Mouse (Mus musculus) spleen, adult 2 months (tissue): Measurements from ENCODE around the gene Slmap. TPM values are rescaled to one million over a fixed set of nuclear protein-coding genes. Genes with fewer than 3 reads are reported as not detected.
A peak's percentile ranks its signal among the peaks of the same experiment; 100 is the strongest.

Source experiments
- DNase-seq, 2 experiments: peaks; one replicate each; pipeline versions ENCODE4 v3.0.0 to v3.0.0-alpha.2; 2012 to 2021; ENCODE audit warnings: low spot score in 2 of 2, low read depth in 1 of 2
- H3K27ac ChIP-seq: fragments of 200-500 bp; 2 replicates; pipeline ENCODE4 v1.5.1; 2012; ENCODE audit warnings: low read length, inconsistent platforms; ENCODE audit not compliant: insufficient read depth
- H3K27me3 ChIP-seq: fragments of 200-500 bp; 2 replicates; pipeline ENCODE4 v1.6.1; 2012; ENCODE audit warnings: mild to moderate bottlenecking, moderate library complexity, low read length, inconsistent platforms; ENCODE audit not compliant: control insufficient read depth, insufficient read depth
- H3K36me3 ChIP-seq: fragments of 200-500 bp; 2 replicates; pipeline ENCODE4 v1.6.1; 2012; ENCODE audit warnings: mild to moderate bottlenecking, low read length, inconsistent platforms; ENCODE audit not compliant: control insufficient read depth, insufficient read depth
- H3K4me1 ChIP-seq: fragments of 200-500 bp; 2 replicates; pipeline ENCODE4 v1.6.1; 2011; ENCODE audit warnings: inconsistent platforms; ENCODE audit not compliant: control insufficient read depth, insufficient read depth, insufficient read length
- H3K4me3 ChIP-seq: fragments of 200-500 bp; 2 replicates; pipeline ENCODE4 v1.5.1; 2011; ENCODE audit warnings: mild to moderate bottlenecking, inconsistent platforms; ENCODE audit not compliant: insufficient read depth, insufficient read length; ENCODE audit errors: extremely low read depth
- CTCF ChIP-seq: fragments of 200-500 bp; IDR thresholded peaks from 2 replicates; pipeline ENCODE4 v1.5.1; 2011; ENCODE audit warnings: mild to moderate bottlenecking, inconsistent platforms; ENCODE audit not compliant: insufficient read depth, insufficient read length, insufficient replicate concordance; ENCODE audit errors: extremely low read depth
- POLR2A ChIP-seq: fragments of 200-500 bp; IDR thresholded peaks from 2 replicates; pipeline ENCODE4 v1.6.1; 2011; ENCODE audit warnings: low read depth, low read length, inconsistent platforms
- WGBS: fragments of 180-500 bp; shearing (Covaris S2); methylation state at CpG from one replicate; pipeline ENCODE4 v1.1.7; 2018; 5-methylcytosine and 5-hydroxymethylcytosine counted together
- polyA plus RNA-seq: library from polyadenylated mRNA; depleted of rRNA; stranded (reverse); fragments of >200 nt; gene quantifications from 2 replicates; pipeline ENCODE4 v1.2.3, GENCODE M21; 2012

Slmap gene
- polyA plus RNA-seq, 1 experiment, result 9.3 TPM

DNA sequence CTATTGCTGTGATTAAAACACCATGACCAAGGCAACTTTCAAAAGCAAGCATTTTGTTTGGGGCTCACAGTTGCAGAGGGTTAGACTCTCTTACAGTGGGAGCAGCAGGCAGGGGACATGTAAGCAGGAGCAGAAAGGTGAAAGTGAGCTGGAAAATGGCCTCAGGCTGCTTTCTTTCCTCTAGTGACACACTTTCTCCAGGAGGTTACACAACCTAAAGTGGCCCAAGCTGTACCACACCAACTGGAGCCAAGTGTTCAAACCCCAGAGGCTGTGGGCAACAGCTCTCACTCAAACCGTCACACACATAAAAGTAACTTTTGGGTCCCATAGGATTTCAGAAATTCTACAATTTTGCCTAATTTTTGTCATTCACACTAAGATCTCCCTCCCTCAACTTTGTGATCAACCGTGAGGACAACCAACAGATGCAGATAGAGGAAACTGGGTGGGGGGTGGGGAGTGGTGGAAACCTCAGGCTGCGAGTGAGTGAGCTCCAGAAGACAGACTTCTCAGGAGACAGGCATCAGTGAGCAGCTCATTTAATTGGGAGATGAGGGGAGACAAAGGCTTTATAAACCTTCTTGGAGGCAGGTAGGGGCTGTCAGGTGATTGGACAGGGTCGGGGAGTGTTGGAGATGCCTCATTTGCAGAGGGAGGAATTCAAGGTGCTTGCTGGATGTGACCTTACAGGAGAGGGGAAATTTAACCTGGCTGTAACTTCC, 37.4 kb upstream of the Slmap start:
- no peak for TF ChIP-seq CTCF
- no peak for TF ChIP-seq POLR2A
- no peaks in the 10 kb centered on the region for H3K27me3 ChIP-seq
- H3K27ac ChIP-seq, result peak overlapping the region; percentile 81
- 20% methylated on average over 4 of the region's 4 CpGs for WGBS
- H3K4me3 ChIP-seq, result no peak overlapping the region
- peak; percentile 29 to 36 for DNase-seq
- no peaks in the 10 kb centered on the region for H3K36me3 ChIP-seq
- H3K4me1 ChIP-seq, result peaks cover 5% of the 10 kb centered on the region; the same call in 1 of the 2 replicates

- no peak for TF ChIP-seq CTCF
- TF ChIP-seq POLR2A, result no peak
- Histone ChIP-seq H3K4me3 (no peak overlapping the region), H3K36me3 (no peaks in the 10 kb centered on the region), H3K4me1 (peaks cover 5% of the 10 kb centered on the region; the same call in 1 of the 2 replicates), H3K27me3 (no peaks in the 10 kb centered on the region), H3K27ac (no peak overlapping the region)
- 66% methylated on average over 4 of the region's 4 CpGs for WGBS
- DNase-seq, result no peak
Observed at GRCm38 (mm10) chr14:26569880-26570279, 35.1 kb upstream of the Slmap start.

- DNase-seq, result no peak
- WGBS, result 84% methylated on average over 2 of the region's 2 CpGs
Observed at GRCm38 (mm10) chr14:26562247-26562646, 27.5 kb upstream of the Slmap start.

GRCm38 (mm10) chr14:26558536-26558935, 23.8 kb upstream of the Slmap start:
- 84% methylated on average over 7 of the region's 7 CpGs for WGBS
- DNase-seq, result no peak
- no peak overlapping the region for H3K4me3 ChIP-seq

More at GRCm38 (mm10) chr14:26562247-26562646, 27.5 kb upstream of the Slmap start:
- H3K27me3 ChIP-seq, result no peaks in the 10 kb centered on the region
- H3K4me1 ChIP-seq, result peaks cover 7% of the 10 kb centered on the region; the same call in 1 of the 2 replicates
- no peak overlapping the region for H3K27ac ChIP-seq
- no peak overlapping the region for H3K4me3 ChIP-seq
- no peaks in the 10 kb centered on the region for H3K36me3 ChIP-seq
- no peak for TF ChIP-seq POLR2A
- no peak for TF ChIP-seq CTCF

DNA sequence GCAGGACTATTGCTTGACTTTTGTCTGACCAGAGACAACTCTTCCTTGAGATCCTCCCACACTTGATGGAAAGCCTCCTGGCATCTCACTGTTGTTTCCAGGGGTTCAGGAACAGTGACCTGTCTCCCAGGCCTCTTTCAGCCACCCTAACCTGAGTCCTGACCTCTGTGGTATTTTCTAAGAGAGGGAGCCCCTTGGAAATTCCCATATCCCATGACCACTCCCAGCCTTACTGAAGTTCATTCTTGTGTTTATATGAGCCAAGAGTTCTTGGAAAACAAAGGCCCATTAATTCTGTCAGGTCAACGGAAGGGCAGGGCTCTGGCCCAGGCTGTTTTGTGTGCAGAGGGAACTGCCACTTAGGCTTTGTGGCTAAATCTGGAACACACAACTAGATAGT, 22.9 kb upstream of the Slmap start:
- no peaks in the 10 kb centered on the region for H3K36me3 ChIP-seq
- 0 out of 2 replicates have a peak, but pooled peaks cover 2% of the 10 kb centered on the region for H3K4me1 ChIP-seq
- no peaks in the 10 kb centered on the region for H3K27me3 ChIP-seq
- TF ChIP-seq CTCF (no peak), POLR2A (no peak)
- DNase-seq, result no peak
- WGBS, result 94% methylated on average over 1 of the region's 1 CpGs
- no peak overlapping the region for H3K4me3 ChIP-seq
- no peak overlapping the region for H3K27ac ChIP-seq

More at GRCm38 (mm10) chr14:26558536-26558935, 23.8 kb upstream of the Slmap start:
- H3K4me1 ChIP-seq, result 0 out of 2 replicates have a peak, but pooled peaks cover 2% of the 10 kb centered on the region
- no peak overlapping the region for H3K27ac ChIP-seq
- TF ChIP-seq POLR2A, result no peak
- no peak for TF ChIP-seq CTCF
- H3K36me3 ChIP-seq, result no peaks in the 10 kb centered on the region
- no peaks in the 10 kb centered on the region for H3K27me3 ChIP-seq

GRCm38 (mm10) chr14:26552853-26553252, 18.1 kb upstream of the Slmap start:
- Histone ChIP-seq H3K4me1 (no peaks in the 10 kb centered on the region), H3K36me3 (no peaks in the 10 kb centered on the region), H3K4me3 (no peak overlapping the region), H3K27ac (no peak overlapping the region), H3K27me3 (no peaks in the 10 kb centered on the region)
- 71% methylated on average over 3 of the region's 3 CpGs for WGBS
- TF ChIP-seq POLR2A (no peak), CTCF (no peak)
- DNase-seq, result no peak

- Histone ChIP-seq H3K27me3 (no peaks in the 10 kb centered on the region), H3K36me3 (no peaks in the 10 kb centered on the region), H3K4me3 (no peak overlapping the region), H3K27ac (no peak overlapping the region), H3K4me1 (no peaks in the 10 kb centered on the region)
- 66% methylated on average over 2 of the region's 2 CpGs for WGBS
- TF ChIP-seq POLR2A (no peak), CTCF (no peak)
- no peak for DNase-seq
Observed at GRCm38 (mm10) chr14:26552441-26552840, 17.7 kb upstream of the Slmap start.
